Mouse (Mus musculus) E14TG2a.4 (cell line): ENCODE measurements around the gene Fstl4.

Experiments
- CTCF ChIP-seq: conservative IDR thresholded peaks from 2 replicates; pipeline ENCODE4 v1.5.1; 2014; ENCODE audit warnings: low read length
- POU5F1 ChIP-seq: IDR thresholded peaks from 2 replicates; pipeline ENCODE4 v1.6.1; 2014; ENCODE audit warnings: low read length, borderline replicate concordance

GRCm38 (mm10) chr11:53057821-53058553, 293.6 kb downstream of the Fstl4 start:
- TF ChIP-seq CTCF (no peak), POU5F1 (no peak)
